Mouse (Mus musculus) B cell, adult (primary cell): ENCODE results near the gene Ctnnb1. TPM values are rescaled to one million over a fixed set of nuclear protein-coding genes. Genes with fewer than 3 reads are reported as not detected.

ENCODE experiments used
- total RNA-seq: library from RNA; stranded (reverse); gene quantifications from 4 replicates; pipeline ENCODE4 v1.2.4, GENCODE M21; 2023; ENCODE audit not compliant: inconsistent age

Ctnnb1 gene
- 157 to 193 TPM (median 162 TPM) in 4 replicates for total RNA-seq

GRCm38 (mm10) chr9:120929081-120929480, at the start of gene Ctnnb1:
Gene Ctnnb1, plus strand, starts transcription at chr9:120929216.

